Mouse (Mus musculus) CH12F3 (cell line): Measurements from ENCODE around the gene Slc3a1.

Experiments
- in situ Hi-C: fragments of 300-500 bp; cut with MboI; formaldehyde crosslinking; loops from 2 replicates; pipeline ENCODE4 v1.14.3; 2020; ENCODE audit warnings: low sequenced_read_pairs

Slc3a1 gene

GRCm38 (mm10) chr17:85087591-85087990, 59.4 kb downstream of the Slc3a1 start:
- in situ Hi-C loops, result no loop called here

- in situ Hi-C loops, result no loop called here
Measured at GRCm38 (mm10) chr17:85088401-85088800, 60.2 kb downstream of the Slc3a1 start.

- in situ Hi-C loops, result no loop called here
Measured at GRCm38 (mm10) chr17:85089011-85089410, 60.8 kb downstream of the Slc3a1 start.

GRCm38 (mm10) chr17:85089621-85090020, 61.4 kb downstream of the Slc3a1 start:
- in situ Hi-C loops, result no loop called here

- in situ Hi-C loops, result no loop called here
Measured at GRCm38 (mm10) chr17:85090120-85091099, 62.2 kb downstream of the Slc3a1 start, which contains the start of the genes Prepl and Camkmt. TSS of gene Prepl (minus strand) at chr17:85090241. TSS of gene Camkmt (plus strand) at chr17:85090552.

- in situ Hi-C loops, result no loop called here
Measured at GRCm38 (mm10) chr17:85091762-85092161, 63.6 kb downstream of the Slc3a1 start.

- in situ Hi-C loops, result no loop called here
Measured at GRCm38 (mm10) chr17:85096396-85096795, 68.2 kb downstream of the Slc3a1 start.

GRCm38 (mm10) chr17:85098677-85099323, 70.6 kb downstream of the Slc3a1 start:
- in situ Hi-C loops, result no loop called here

- in situ Hi-C loops, result loop anchor here (10.0 kb wide), 1 partner anchor 245 kb away; no protein-coding TSS in a partner anchor
Measured at GRCm38 (mm10) chr17:85100232-85100631, 72.1 kb downstream of the Slc3a1 start.

- in situ Hi-C loops, result loop anchor here (10.0 kb wide), 1 partner anchor 247 kb away; no protein-coding TSS in a partner anchor
Measured at GRCm38 (mm10) chr17:85101751-85102150, 73.6 kb downstream of the Slc3a1 start.

- in situ Hi-C loops, result loop anchor here (10.0 kb wide), 1 partner anchor 249 kb away; no protein-coding TSS in a partner anchor
Measured at GRCm38 (mm10) chr17:85103310-85103709, 75.1 kb downstream of the Slc3a1 start.

- in situ Hi-C loops, result no loop called here
Measured at GRCm38 (mm10) chr17:85110640-85111039, 82.5 kb downstream of the Slc3a1 start.

- in situ Hi-C loops, result no loop called here
Measured at GRCm38 (mm10) chr17:85113441-85113840, 85.3 kb downstream of the Slc3a1 start.
